Mouse (Mus musculus) megakaryocyte, adult 5-6 weeks (primary cell): ENCODE measurements around the gene Slc39a7. TPM values are rescaled to one million over a fixed set of nuclear protein-coding genes. Genes with fewer than 3 reads are reported as not detected.
A peak's percentile ranks its signal among the peaks of the same experiment; 100 is the strongest.
"Not testable (repeated sequence)": the region's sequence is repeated elsewhere in the genome, so short reads cannot be mapped to it uniquely, and the experiment has no call there.

ENCODE experiments used
- ATAC-seq: 2 replicates; pipeline ENCODE4 v1.8.0; 2016; ENCODE audit warnings: mild to moderate bottlenecking, inconsistent platforms; ENCODE audit not compliant: poor library complexity, severe bottlenecking
- total RNA-seq, 2 experiments: library from RNA; stranded (forward) in 1 of 2; stranded (reverse) in 1 of 2; fragments of 153-499, 151-499 nt in 1 of 2; fragments of 221-1000, 200-1000 nt in 1 of 2; gene quantifications; 2 replicates each; pipeline versions ENCODE4 v1.2.3 to v1.2.4; 2015 to 2017

Gene Slc39a7
- total RNA-seq, 2 experiments from 2014 or later, result 6.4 to 72.5 TPM

GRCm38 (mm10) chr17:34003426-34003825 lies 28.1 kb downstream of the Slc39a7 start:
- ATAC-seq, result no peak

- not testable (repeated sequence) for ATAC-seq
Observed at GRCm38 (mm10) chr17:34000796-34001195, 30.7 kb downstream of the Slc39a7 start.

DNA sequence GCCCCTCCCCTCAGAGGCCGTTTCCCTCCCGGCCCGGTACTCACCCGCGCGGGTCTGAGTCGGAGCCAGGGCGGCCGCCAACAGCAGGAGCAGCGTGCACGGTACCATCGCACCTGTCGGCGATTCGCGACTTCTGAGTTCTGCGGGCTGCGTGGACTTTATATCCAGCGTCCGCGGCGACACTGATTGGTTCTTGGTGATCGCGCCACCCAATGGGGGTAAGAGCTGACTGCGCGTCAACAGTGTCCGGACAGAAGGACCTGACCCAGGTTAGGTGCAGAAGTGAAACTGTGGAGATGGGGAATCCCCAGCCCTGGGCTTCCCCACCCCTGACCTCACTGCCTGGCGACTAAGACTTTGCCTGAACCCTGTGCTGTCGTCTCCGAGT lies 31.3 kb downstream of the Slc39a7 start, which contains the start of gene H2-K1:
Gene H2-K1 (minus strand): TSS at position 198 of the 388 bp plus-strand sequence.
- ATAC-seq, result peak; percentile 96

DNA sequence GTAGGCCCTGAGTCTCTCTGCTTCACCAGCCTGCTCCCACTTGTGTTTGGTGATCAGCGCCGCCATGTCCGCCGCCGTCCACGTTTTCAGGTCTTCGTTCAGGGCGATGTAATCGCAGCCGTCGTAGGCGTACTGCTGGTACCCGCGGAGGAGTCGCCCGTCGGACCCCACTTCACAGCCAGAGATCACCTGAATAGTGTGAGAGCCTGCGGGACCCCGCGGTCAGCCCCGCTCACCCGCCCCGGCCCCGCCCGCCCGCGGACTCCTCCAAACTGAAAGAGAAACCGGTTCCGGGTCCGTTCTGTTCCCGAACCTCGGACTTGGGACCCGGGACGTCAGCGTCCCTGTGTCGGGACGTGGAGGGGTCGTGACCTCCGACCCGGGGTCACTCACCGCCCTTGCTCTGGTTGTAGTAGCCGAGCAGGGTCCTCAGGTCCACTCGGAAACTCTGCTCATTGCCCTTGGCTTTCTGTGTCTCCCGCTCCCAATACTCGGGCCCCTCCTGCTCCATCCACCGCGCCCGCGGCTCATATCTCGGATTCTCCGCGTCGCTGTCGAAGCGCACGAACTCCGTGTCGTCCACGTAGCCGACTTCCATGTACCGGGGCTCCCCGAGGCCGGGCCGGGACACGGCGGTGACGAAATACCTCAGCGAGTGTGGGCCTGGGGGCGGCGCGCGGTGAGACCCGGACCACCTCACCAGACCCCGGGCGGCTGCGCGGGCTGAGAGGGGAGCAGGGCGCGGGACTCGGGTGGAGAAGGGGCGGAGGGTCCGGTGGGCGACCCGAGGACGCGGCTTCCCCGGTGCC lies 31.9 kb downstream of the Slc39a7 start:
- no peak for ATAC-seq

DNA sequence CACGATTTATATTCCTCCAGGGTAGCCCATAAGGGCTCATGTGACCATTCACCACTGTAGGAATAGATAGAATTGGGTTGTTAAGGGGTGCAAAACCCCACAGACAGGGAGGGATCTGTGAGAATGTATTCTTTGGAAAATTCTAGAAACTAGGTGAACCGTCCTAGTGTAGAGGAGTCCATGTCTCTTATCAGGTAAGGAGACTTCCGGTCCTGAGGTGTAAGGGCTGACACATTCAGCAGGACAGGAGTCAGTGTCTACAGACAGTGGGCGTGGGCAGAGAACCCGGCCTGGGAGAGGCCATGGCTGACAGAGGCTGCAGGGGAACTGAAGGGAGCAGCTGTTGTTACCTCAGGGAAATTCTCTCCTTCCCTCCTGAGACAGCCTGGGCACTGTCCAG lies 32.8 kb downstream of the Slc39a7 start:
- ATAC-seq, result not testable (repeated sequence)

DNA sequence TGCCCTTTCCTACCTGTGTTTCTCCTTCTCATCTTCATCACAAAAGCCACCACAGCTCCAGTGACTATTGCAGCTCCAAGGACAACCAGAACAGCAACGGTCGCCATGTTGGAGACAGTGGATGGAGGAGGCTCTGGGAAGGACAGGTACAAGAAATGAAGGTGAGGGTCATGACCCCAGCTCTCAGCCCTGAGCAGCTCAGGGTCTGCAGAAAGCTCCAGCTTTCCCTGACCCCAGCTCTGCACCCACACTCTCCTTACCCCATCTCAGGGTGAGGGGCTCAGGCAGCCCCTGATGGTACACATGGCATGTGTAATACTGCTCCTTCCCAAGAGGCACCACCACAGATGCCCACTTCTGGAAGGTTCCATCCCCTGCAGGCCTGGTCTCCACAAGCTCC lies 34.5 kb downstream of the Slc39a7 start:
- ATAC-seq, result not testable (repeated sequence)

DNA sequence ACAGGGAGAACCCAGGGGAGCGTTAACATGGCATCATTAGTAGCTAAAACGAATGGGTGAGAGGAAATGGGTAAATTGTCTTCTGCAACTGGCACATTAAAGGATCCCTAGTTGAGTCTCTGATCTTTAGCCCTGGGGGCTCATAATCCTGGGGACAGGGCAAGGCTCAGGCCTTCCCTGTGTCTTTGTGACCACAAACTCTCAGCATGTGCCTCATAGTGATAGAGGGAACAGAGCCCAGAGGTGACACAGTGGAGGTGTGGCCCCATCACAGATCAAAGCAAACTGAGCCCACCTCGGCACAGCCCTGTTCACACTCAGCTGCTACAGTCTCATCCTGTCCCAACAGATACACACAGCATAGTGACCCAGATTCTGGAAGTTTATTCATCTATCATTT lies 35.8 kb downstream of the Slc39a7 start:
- no peak for ATAC-seq

DNA sequence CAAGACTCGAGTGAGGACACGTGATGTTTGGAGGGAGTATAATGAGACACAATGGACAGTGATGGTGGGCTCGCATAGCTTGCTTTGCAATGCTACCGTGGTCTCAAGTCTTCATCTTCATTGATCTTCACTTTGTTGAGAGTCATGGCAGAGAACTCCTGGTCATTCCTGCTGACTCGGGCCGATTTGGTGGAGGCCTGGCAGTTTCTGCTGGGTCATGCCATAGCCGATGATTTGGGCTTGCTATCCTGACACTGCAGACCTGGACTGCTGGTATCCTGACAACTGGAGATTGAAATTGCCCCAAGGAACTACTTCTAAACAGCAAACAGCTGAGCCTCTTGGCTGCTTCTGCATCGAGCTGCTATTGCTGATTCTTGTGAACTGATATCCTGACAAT lies 36.5 kb downstream of the Slc39a7 start:
- no peak for ATAC-seq

DNA sequence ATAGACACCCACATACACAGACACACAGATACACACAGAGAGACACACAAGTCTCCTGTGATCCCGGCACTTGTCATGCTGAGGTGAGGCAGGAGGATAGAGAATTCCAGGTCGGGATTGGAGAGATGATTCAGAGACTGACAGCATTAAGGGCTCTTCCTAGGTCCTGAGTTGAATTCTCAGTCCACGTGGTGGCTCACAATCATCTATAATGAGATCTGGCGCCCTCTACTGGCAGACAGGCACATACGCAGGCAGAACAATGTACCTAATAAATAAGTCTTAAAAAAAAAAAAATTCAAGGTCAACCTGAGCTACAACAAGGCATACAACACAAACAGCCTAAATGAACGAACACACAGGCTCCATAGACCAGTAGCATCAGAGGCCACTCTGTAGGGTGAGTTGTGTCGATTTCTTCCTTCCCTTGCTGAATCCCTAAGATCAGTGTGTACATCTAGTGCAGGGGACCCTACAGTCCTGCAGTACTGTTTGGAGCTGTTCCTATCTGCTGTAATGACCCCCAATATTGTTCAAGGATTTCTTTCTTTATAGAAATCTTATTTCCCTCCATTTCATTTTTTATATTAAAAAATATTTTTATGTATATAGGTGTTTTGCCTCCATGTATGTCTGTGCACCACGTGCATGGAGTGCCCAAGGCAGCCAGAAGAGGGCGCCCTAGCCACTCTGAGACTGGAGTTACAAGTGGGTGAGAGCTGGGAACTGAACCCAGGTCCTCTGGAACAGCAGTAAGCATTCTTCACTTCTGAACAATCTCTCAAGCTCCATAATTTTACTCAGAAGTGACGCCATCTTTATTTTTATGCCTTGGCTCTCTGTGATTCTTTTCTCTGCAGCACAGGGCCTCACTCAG lies 39.5 kb downstream of the Slc39a7 start:
- peak; percentile 79 for ATAC-seq

DNA sequence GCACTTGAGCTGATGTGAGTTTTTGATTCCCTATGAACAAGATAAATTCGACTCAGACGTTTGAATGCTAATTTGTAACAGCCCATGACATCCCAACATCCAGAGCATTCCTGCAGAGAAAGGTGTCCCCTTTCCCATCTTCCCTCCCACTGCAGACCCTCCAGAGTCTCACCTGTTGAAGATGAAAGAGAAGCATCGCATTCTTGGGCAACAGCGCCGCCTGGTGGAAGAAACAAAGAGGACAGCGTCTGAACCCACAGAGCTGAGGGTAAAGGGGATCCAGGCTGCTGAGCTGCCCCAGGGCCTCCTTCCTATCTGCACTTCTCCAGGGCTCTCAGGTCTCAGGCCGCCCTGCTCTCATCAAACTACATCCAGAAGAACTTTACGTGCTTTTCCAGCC lies 49.3 kb downstream of the Slc39a7 start:
- ATAC-seq, result not testable (repeated sequence)

DNA sequence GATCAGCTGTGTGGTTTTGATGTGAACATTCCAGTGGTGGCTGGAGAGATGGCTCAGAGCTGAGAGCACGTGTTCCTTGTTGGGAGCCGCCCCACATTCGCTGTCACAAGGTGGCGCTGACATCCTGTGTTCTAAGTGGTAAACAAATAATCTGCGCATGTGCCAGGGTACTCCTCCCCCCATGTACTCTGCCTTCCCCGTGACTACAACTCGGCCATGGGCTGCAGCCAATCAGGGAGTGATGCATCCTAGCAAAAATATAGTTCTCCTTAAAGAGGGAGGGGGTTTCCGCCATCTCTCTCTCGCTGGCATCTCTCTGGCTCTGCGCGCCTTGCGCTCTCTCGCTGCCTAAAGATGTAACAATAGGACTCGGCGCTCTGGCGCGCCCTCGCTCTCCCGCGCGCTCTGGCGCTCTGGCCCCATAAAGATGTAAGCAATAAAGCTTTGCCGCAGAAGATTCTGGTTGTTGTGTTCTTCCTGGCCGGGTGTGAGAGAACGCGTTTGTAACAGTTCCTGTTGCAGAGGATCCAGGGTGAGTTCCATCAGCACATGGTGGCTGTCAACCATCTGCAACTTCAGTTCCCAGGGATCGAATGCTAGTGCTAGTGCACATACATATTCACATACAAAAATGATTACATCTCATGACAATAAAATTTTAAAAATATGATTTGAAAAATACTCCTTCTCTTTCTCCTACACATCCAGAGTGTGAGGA lies 50.1 kb downstream of the Slc39a7 start:
- ATAC-seq, result peak; percentile 65

GRCm38 (mm10) chr17:33980181-33981035 lies 51.1 kb downstream of the Slc39a7 start:
- no peak for ATAC-seq

- no peak for ATAC-seq
Observed at GRCm38 (mm10) chr17:33979512-33980050, 51.9 kb downstream of the Slc39a7 start.

GRCm38 (mm10) chr17:33978631-33979031 lies 52.9 kb downstream of the Slc39a7 start:
- ATAC-seq, result peak; percentile 93

Other genes with a start within 250 kb of the Slc39a7 start
Only the 30 nearest of the 33 such genes appear.
- 875 and 928 TPM in 2 replicates for gene Rps28, start 207.1 kb downstream of the Slc39a7 start, total RNA-seq (2015)
- gene Rps28, start 207.1 kb downstream of the Slc39a7 start, total RNA-seq (2017), result 2,242 and 2,459 TPM in 2 replicates
- 150 and 160 TPM in 2 replicates for gene Ndufa7, start 207.1 kb downstream of the Slc39a7 start, total RNA-seq (2015)
- 110 and 139 TPM in 2 replicates for gene Ndufa7, start 207.1 kb downstream of the Slc39a7 start, total RNA-seq (2017)
- gene Cd320, start 188.6 kb downstream of the Slc39a7 start, total RNA-seq (2015), result 2.5 and 4.0 TPM in 2 replicates
- gene Cd320, start 188.6 kb downstream of the Slc39a7 start, total RNA-seq (2017), result 0.85 and 1.5 TPM in 2 replicates
- gene Gm7029, start 157.8 kb downstream of the Slc39a7 start, total RNA-seq (2015), result not detected in 2 replicates
- not detected in 2 replicates for gene Gm7029, start 157.8 kb downstream of the Slc39a7 start, total RNA-seq (2017)
- gene Kifc1, start 141.0 kb downstream of the Slc39a7 start, total RNA-seq (2015), result 9.0 and 12.9 TPM in 2 replicates
- 40.1 and 41.3 TPM in 2 replicates for gene Kifc1, start 141.0 kb downstream of the Slc39a7 start, total RNA-seq (2017)
- gene Platr17, start 126.5 kb downstream of the Slc39a7 start, total RNA-seq (2015), result 4.9 and 9.8 TPM in 2 replicates
- 2.6 and 5.9 TPM in 2 replicates for gene Platr17, start 126.5 kb downstream of the Slc39a7 start, total RNA-seq (2017)
- gene Daxx, start 122.3 kb downstream of the Slc39a7 start, total RNA-seq (2015), result 42.1 and 49.7 TPM in 2 replicates
- gene Daxx, start 122.3 kb downstream of the Slc39a7 start, total RNA-seq (2017), result 39.3 and 63.3 TPM in 2 replicates
- gene Tapbp, start 115.8 kb downstream of the Slc39a7 start, total RNA-seq (2015), result 99.7 and 105 TPM in 2 replicates
- 88.9 and 93.3 TPM in 2 replicates for gene Tapbp, start 115.8 kb downstream of the Slc39a7 start, total RNA-seq (2017)
- 13.7 and 14.0 TPM in 2 replicates for gene Zbtb22, start 115.8 kb downstream of the Slc39a7 start, total RNA-seq (2015)
- 22.0 and 25.8 TPM in 2 replicates for gene Zbtb22, start 115.8 kb downstream of the Slc39a7 start, total RNA-seq (2017)
- gene Rgl2, start 102.1 kb downstream of the Slc39a7 start, total RNA-seq (2015), result 33.6 and 38.2 TPM in 2 replicates
- gene Rgl2, start 102.1 kb downstream of the Slc39a7 start, total RNA-seq (2017), result 51.8 and 58.3 TPM in 2 replicates
- 84.1 and 88.3 TPM in 2 replicates for gene Pfdn6, start 91.3 kb downstream of the Slc39a7 start, total RNA-seq (2015)
- gene Pfdn6, start 91.3 kb downstream of the Slc39a7 start, total RNA-seq (2017), result 148 and 161 TPM in 2 replicates
- 12.2 and 12.4 TPM in 2 replicates for gene Wdr46, start 91.0 kb downstream of the Slc39a7 start, total RNA-seq (2015)
- 21.6 and 23.7 TPM in 2 replicates for gene Wdr46, start 91.0 kb downstream of the Slc39a7 start, total RNA-seq (2017)
- gene B3galt4, start 80.2 kb downstream of the Slc39a7 start, total RNA-seq (2015), result 3.5 and 4.0 TPM in 2 replicates
- gene B3galt4, start 80.2 kb downstream of the Slc39a7 start, total RNA-seq (2017), result 4.9 and 5.7 TPM in 2 replicates
- gene Vps52, start 75.9 kb downstream of the Slc39a7 start, total RNA-seq (2015), result 15.7 and 17.7 TPM in 2 replicates
- 11.6 and 22.8 TPM in 2 replicates for gene Vps52, start 75.9 kb downstream of the Slc39a7 start, total RNA-seq (2017)
- gene Rps18, start 75.7 kb downstream of the Slc39a7 start, total RNA-seq (2015), result 2,016 and 2,115 TPM in 2 replicates
- 724 and 801 TPM in 2 replicates for gene Rps18, start 75.7 kb downstream of the Slc39a7 start, total RNA-seq (2017)
- gene H2-K1, start 31.3 kb downstream of the Slc39a7 start, total RNA-seq (2015), result 868 and 887 TPM in 2 replicates
- 668 and 686 TPM in 2 replicates for gene H2-K1, start 31.3 kb downstream of the Slc39a7 start, total RNA-seq (2017)
- 5.3 and 6.7 TPM in 2 replicates for gene Ring1, start 7.0 kb downstream of the Slc39a7 start, total RNA-seq (2015)
- gene Ring1, start 7.0 kb downstream of the Slc39a7 start, total RNA-seq (2017), result 7.9 and 9.6 TPM in 2 replicates
- 67.7 and 84.3 TPM in 2 replicates for gene H2-Ke6, start 3.6 kb downstream of the Slc39a7 start, total RNA-seq (2015)
- 34.6 and 35.5 TPM in 2 replicates for gene H2-Ke6, start 3.6 kb downstream of the Slc39a7 start, total RNA-seq (2017)
- gene Rxrb, start 130 bp upstream of the Slc39a7 start, total RNA-seq (2015), result 19.6 and 23.4 TPM in 2 replicates
- 23.7 and 27.2 TPM in 2 replicates for gene Rxrb, start 130 bp upstream of the Slc39a7 start, total RNA-seq (2017)
- 0.36 and 0.87 TPM in 2 replicates for gene Col11a2, start 7.8 kb upstream of the Slc39a7 start, total RNA-seq (2015)
- 1.2 and 1.5 TPM in 2 replicates for gene Col11a2, start 7.8 kb upstream of the Slc39a7 start, total RNA-seq (2017)
- gene H2-Oa, start 60.7 kb upstream of the Slc39a7 start, total RNA-seq (2015), result 10.0 and 10.8 TPM in 2 replicates
- gene H2-Oa, start 60.7 kb upstream of the Slc39a7 start, total RNA-seq (2017), result 3.7 and 6.9 TPM in 2 replicates
- gene H2-DMa, start 87.9 kb upstream of the Slc39a7 start, total RNA-seq (2015), result 172 and 189 TPM in 2 replicates
- 145 and 152 TPM in 2 replicates for gene H2-DMa, start 87.9 kb upstream of the Slc39a7 start, total RNA-seq (2017)
- gene Brd2, start 91.0 kb upstream of the Slc39a7 start, total RNA-seq (2015), result 287 and 312 TPM in 2 replicates
- 286 and 353 TPM in 2 replicates for gene Brd2, start 91.0 kb upstream of the Slc39a7 start, total RNA-seq (2017)
- 8.9 and 9.6 TPM in 2 replicates for gene H2-DMb2, start 111.6 kb upstream of the Slc39a7 start, total RNA-seq (2015)
- 12.4 and 18.3 TPM in 2 replicates for gene H2-DMb2, start 111.6 kb upstream of the Slc39a7 start, total RNA-seq (2017)
- 105 and 109 TPM in 2 replicates for gene H2-DMb1, start 121.4 kb upstream of the Slc39a7 start, total RNA-seq (2015)
- 110 and 132 TPM in 2 replicates for gene H2-DMb1, start 121.4 kb upstream of the Slc39a7 start, total RNA-seq (2017)
- gene Tap1, start 155.9 kb upstream of the Slc39a7 start, total RNA-seq (2015), result 43.4 and 46.2 TPM in 2 replicates
- gene Tap1, start 155.9 kb upstream of the Slc39a7 start, total RNA-seq (2017), result 96.5 and 101 TPM in 2 replicates
- gene Psmb9, start 156.1 kb upstream of the Slc39a7 start, total RNA-seq (2015), result 142 and 149 TPM in 2 replicates
- 78.7 and 125 TPM in 2 replicates for gene Psmb9, start 156.1 kb upstream of the Slc39a7 start, total RNA-seq (2017)
- 230 and 263 TPM in 2 replicates for gene Psmb8, start 166.0 kb upstream of the Slc39a7 start, total RNA-seq (2015)
- 339 and 455 TPM in 2 replicates for gene Psmb8, start 166.0 kb upstream of the Slc39a7 start, total RNA-seq (2017)
- gene Tap2, start 171.8 kb upstream of the Slc39a7 start, total RNA-seq (2015), result 6.4 and 7.1 TPM in 2 replicates
- 34.2 and 35.9 TPM in 2 replicates for gene Tap2, start 171.8 kb upstream of the Slc39a7 start, total RNA-seq (2017)
- gene H2-Ob, start 207.2 kb upstream of the Slc39a7 start, total RNA-seq (2015), result 4.2 and 4.7 TPM in 2 replicates
- gene H2-Ob, start 207.2 kb upstream of the Slc39a7 start, total RNA-seq (2017), result 2.4 and 2.5 TPM in 2 replicates